Mouse (Mus musculus) thymus, adult 2 months (tissue): Measurements from ENCODE around the gene Kcnk2.

Experiments used
- CTCF ChIP-seq: fragments of 200-500 bp; IDR thresholded peaks from 2 replicates; pipeline ENCODE4 v1.5.1; 2012; ENCODE audit warnings: mild to moderate bottlenecking, control low read depth, low read length, moderate library complexity, borderline replicate concordance; ENCODE audit not compliant: control insufficient read depth, poor library complexity, insufficient read depth; ENCODE audit errors: extremely low read depth
- POLR2A ChIP-seq: fragments of 200-500 bp; IDR thresholded peaks from 2 replicates; pipeline ENCODE4 v1.6.1; 2012; ENCODE audit warnings: mild to moderate bottlenecking, low read length, control low read depth, moderate library complexity; ENCODE audit not compliant: control insufficient read depth, poor library complexity, insufficient read depth; ENCODE audit errors: extremely low read depth

GRCm38 (mm10) chr1:189164721-189165120, 237.4 kb downstream of the Kcnk2 start:
- no peak for TF ChIP-seq CTCF
- no peak for TF ChIP-seq POLR2A
